Mouse (Mus musculus): ENCODE measurements at regions not wholly inside any gene's neighbourhood (a gene's known extent, or its start where the extent isn't known, plus 50 kb on each side); places are given as distances from the start of the nearest gene placed in this dataset.

DNA sequence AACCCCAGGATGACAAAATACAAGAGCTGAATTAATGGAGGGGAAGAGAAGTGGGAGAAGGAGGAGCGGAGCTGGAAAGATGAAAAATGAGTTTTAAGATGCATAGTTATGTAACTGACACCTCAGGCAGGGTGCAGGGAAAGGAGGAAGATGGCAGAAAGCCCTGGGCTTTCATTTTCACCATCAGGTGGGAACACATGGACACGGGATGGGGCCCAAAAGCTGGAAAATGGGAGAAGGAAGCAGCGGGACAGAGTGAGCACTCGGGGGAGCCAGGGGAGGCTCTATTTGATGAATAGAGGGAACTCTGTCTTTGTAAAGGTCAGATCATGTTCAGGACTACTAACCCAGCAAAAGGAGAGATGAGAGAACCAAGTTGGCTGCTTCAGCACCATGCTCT, 516.6 kb upstream of the Tnp1 start:
- peak; percentile 51 to 67 for DNase-seq
- TF ChIP-seq POLR2A (IDR thresholded peaks at IDR 0.05; ENCODE audit: borderline replicate concordance, insufficient read depth, low read length): no peak
- no peak for TF ChIP-seq CTCF (IDR thresholded peaks at IDR 0.05; ENCODE audit: borderline replicate concordance, insufficient read depth, low read depth, low read length)
- H3K27ac ChIP-seq (ENCODE audit: insufficient read depth, low read length): no peak overlapping the region
- no peak overlapping the region for H3K4me3 ChIP-seq (replicated peaks; ENCODE audit: insufficient read depth, low read depth, low read length)
- peaks cover 22% of the 10 kb centered on the region for H3K4me1 ChIP-seq (ENCODE audit: control insufficient read depth, insufficient read depth, low read length)
- WGBS: 31% methylated on average over 4 of the region's 4 CpGs
- no peaks in the 10 kb centered on the region for H3K27me3 ChIP-seq (ENCODE audit: control insufficient read depth, insufficient read depth, low read length)

DNA sequence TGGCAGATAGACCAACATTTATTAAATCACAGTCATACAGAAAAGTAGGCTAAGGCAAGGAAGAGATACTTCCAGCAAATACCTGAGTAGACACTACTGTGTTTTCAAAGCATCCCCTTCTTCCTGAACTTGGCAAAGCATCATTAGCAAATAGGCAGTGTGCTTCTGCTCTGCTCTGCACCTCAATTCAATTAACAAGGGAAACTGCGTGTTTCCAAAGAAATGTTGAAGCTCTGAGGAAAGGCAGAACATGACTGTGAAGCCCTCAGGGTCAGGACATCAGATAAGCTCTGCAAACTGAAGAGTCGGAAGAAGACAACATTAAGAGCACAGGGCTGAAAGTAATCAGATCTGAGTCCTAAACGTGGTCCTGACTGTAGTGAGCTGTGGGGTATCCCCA, 516.1 kb upstream of the Tnp1 start:
- Histone ChIP-seq H3K4me3 (replicated peaks; ENCODE audit: insufficient read depth, low read depth, low read length) (no peak overlapping the region), H3K4me1 (ENCODE audit: control insufficient read depth, insufficient read depth, low read length) (peaks cover 22% of the 10 kb centered on the region), H3K27ac (ENCODE audit: insufficient read depth, low read length) (no peak overlapping the region), H3K27me3 (ENCODE audit: control insufficient read depth, insufficient read depth, low read length) (no peaks in the 10 kb centered on the region)
- TF ChIP-seq POLR2A (IDR thresholded peaks at IDR 0.05; ENCODE audit: borderline replicate concordance, insufficient read depth, low read length) (no peak), CTCF (IDR thresholded peaks at IDR 0.05; ENCODE audit: borderline replicate concordance, insufficient read depth, low read depth, low read length) (no peak)
- no peak for DNase-seq
- 64% methylated on average over 3 of the region's 3 CpGs for WGBS

DNA sequence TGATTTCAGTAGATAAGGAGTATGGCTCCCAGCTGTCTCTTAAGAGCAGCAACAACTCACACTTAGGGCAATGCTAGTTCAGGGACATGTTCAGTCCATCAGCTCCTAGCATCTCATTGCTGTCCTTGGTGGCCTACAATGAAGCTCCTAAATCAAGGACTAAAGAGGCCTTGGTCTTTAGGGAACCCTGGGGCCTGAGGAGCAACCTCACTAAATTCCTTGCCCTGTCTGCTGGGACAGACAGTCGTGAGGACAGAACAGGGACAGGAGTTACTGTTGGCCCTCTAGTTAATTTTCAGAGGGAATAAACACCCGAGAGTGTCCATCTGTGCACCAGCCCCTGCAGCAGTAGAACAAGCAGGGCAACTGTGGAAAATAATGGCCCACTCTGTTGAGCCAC, 514.6 kb upstream of the Tnp1 start:
- WGBS: 71% methylated on average over 2 of the region's 2 CpGs
- no peak for TF ChIP-seq POLR2A (IDR thresholded peaks at IDR 0.05; ENCODE audit: borderline replicate concordance, insufficient read depth, low read length)
- no peak for TF ChIP-seq CTCF (IDR thresholded peaks at IDR 0.05; ENCODE audit: borderline replicate concordance, insufficient read depth, low read depth, low read length)
- no peak overlapping the region for H3K27ac ChIP-seq (ENCODE audit: insufficient read depth, low read length)

DNA sequence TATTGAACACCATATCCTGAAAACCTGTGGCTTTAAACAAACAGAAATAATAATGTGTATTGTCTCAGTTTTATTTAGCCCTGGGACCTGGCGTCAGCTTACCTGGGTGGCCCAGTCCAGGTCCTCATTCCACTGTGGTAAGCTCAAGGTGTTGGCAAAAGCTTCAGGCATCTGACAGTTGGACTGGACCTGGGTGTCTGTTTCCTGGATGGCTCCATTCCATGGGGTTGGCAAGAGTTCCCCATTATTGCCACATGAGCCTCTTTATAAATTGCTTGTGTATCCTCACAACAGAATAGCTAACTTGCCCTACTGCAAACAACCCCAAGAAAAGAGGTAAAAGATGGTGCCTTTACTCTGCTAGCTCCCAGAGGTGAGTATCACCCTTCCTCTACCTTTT, 512.9 kb upstream of the Tnp1 start:
- Histone ChIP-seq H3K27ac (ENCODE audit: insufficient read depth, low read length) (no peak overlapping the region), H3K27me3 (ENCODE audit: control insufficient read depth, insufficient read depth, low read length) (no peaks in the 10 kb centered on the region), H3K4me1 (ENCODE audit: control insufficient read depth, insufficient read depth, low read length) (peaks cover 20% of the 10 kb centered on the region), H3K4me3 (replicated peaks; ENCODE audit: insufficient read depth, low read depth, low read length) (no peak overlapping the region)
- peak; percentile 76 to 90 for DNase-seq
- WGBS: 11% methylated on average over 1 of the region's 1 CpGs
- no peak for TF ChIP-seq CTCF (IDR thresholded peaks at IDR 0.05; ENCODE audit: borderline replicate concordance, insufficient read depth, low read depth, low read length)
- no peak for TF ChIP-seq POLR2A (IDR thresholded peaks at IDR 0.05; ENCODE audit: borderline replicate concordance, insufficient read depth, low read length)

More for the DNA sequence above, 514.6 kb upstream of the Tnp1 start:
- DNase-seq: no peak
- peaks cover 22% of the 10 kb centered on the region for H3K4me1 ChIP-seq (ENCODE audit: control insufficient read depth, insufficient read depth, low read length)
- no peaks in the 10 kb centered on the region for H3K27me3 ChIP-seq (ENCODE audit: control insufficient read depth, insufficient read depth, low read length)
- no peak overlapping the region for H3K4me3 ChIP-seq (replicated peaks; ENCODE audit: insufficient read depth, low read depth, low read length)

DNA sequence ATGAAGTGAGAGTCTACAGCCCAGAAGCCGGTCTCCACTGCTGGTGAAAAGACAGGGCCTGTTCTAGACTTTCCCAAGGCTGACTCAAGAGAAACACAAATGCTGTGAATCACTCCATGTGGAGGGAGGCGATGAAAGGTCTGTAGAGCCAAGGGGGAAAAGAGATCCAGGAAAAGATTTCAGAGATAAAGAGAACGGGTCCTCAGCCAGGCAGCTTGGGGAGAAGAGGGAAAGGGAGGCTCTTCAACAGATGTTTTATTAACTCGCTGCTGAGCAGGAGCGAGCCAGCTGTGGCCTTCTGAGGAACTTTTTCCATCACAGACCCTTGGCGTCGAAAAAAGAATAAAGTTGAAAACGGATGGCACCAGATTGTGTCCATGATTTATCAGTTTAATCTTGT, 500.7 kb upstream of the Tnp1 start:
- H3K27ac ChIP-seq (ENCODE audit: insufficient read depth, low read length): no peak overlapping the region
- no peaks in the 10 kb centered on the region for H3K27me3 ChIP-seq (ENCODE audit: control insufficient read depth, insufficient read depth, low read length)
- TF ChIP-seq POLR2A (IDR thresholded peaks at IDR 0.05; ENCODE audit: borderline replicate concordance, insufficient read depth, low read length): no peak
- no peak for TF ChIP-seq CTCF (IDR thresholded peaks at IDR 0.05; ENCODE audit: borderline replicate concordance, insufficient read depth, low read depth, low read length)
- H3K4me1 ChIP-seq (ENCODE audit: control insufficient read depth, insufficient read depth, low read length): no peaks in the 10 kb centered on the region
- 88% methylated on average over 8 of the region's 8 CpGs for WGBS
- DNase-seq: no peak
- H3K4me3 ChIP-seq (replicated peaks; ENCODE audit: insufficient read depth, low read depth, low read length): no peak overlapping the region

DNA sequence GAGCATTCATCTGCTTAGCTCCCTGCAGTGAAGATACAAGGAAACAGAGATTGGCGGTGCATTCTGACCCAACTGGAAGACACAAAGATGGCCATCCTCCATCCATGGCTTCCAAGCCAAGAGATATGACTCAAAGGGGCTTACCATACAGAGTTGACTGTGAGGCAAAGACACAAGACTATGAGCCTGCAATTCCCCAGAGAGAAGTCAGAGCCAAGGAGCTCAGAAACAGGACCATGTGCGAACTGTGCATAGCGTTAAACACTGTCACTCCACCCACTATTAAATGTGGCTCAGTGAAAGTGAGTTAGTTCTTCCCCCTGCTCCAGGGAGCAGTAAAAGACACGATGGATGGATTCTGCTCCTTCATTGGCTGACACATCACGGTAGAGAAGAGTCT, 500.1 kb upstream of the Tnp1 start:
- no peak for DNase-seq
- H3K4me3 ChIP-seq (replicated peaks; ENCODE audit: insufficient read depth, low read depth, low read length): no peak overlapping the region
- H3K4me1 ChIP-seq (ENCODE audit: control insufficient read depth, insufficient read depth, low read length): no peaks in the 10 kb centered on the region
- TF ChIP-seq CTCF (IDR thresholded peaks at IDR 0.05; ENCODE audit: borderline replicate concordance, insufficient read depth, low read depth, low read length) (no peak), POLR2A (IDR thresholded peaks at IDR 0.05; ENCODE audit: borderline replicate concordance, insufficient read depth, low read length) (no peak)
- H3K27me3 ChIP-seq (ENCODE audit: control insufficient read depth, insufficient read depth, low read length): no peaks in the 10 kb centered on the region
- H3K27ac ChIP-seq (ENCODE audit: insufficient read depth, low read length): no peak overlapping the region
- WGBS: 70% methylated on average over 5 of the region's 5 CpGs

DNA sequence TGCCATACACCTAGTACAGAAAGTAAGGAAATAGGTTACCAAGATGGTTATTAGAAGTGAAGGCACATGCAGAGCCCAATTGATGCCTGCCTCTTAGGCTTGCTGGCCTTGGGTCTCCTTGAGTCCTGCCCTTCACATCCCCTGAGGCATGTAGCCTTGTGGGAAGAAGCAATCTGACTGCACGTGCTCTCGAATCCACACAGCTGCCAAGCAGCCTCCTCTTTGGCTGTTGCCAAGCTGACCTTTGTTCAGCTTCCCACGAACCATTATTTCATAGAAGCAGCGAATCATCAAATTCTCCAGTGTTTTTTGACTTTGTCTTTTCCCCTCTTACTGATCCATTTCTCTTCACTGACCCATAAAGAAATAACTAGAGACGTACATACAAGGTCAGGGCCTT, 498.1 kb upstream of the Tnp1 start:
- TF ChIP-seq CTCF (IDR thresholded peaks at IDR 0.05; ENCODE audit: borderline replicate concordance, insufficient read depth, low read depth, low read length) (no peak), POLR2A (IDR thresholded peaks at IDR 0.05; ENCODE audit: borderline replicate concordance, insufficient read depth, low read length) (no peak)
- 41% methylated on average over 5 of the region's 5 CpGs for WGBS
- no peak for DNase-seq
- H3K27ac ChIP-seq (ENCODE audit: insufficient read depth, low read length): no peak overlapping the region
- no peaks in the 10 kb centered on the region for H3K4me1 ChIP-seq (ENCODE audit: control insufficient read depth, insufficient read depth, low read length)
- no peaks in the 10 kb centered on the region for H3K27me3 ChIP-seq (ENCODE audit: control insufficient read depth, insufficient read depth, low read length)
- no peak overlapping the region for H3K4me3 ChIP-seq (replicated peaks; ENCODE audit: insufficient read depth, low read depth, low read length)

DNA sequence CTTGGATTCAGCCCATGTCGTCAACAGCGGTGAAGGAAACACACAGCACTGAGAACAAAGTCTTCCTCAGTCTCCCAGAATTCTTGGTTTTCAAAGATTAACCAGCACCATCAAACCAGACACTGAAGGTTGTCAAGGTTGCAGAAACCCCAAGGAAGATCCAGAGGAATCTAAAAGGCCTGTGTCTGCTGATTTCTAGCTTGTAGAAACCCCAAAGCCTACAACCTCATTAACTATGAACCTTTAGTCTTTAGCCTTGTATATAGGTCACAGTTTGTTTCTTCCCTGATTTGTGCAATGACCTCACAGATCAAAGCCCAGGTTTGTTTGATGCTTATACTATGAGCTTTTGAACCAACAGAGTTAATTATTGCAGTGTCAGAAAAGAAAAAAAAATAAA, 497.1 kb upstream of the Tnp1 start:
- 92% methylated on average over 2 of the region's 2 CpGs for WGBS
- no peak for TF ChIP-seq CTCF (IDR thresholded peaks at IDR 0.05; ENCODE audit: borderline replicate concordance, insufficient read depth, low read depth, low read length)
- no peak for TF ChIP-seq POLR2A (IDR thresholded peaks at IDR 0.05; ENCODE audit: borderline replicate concordance, insufficient read depth, low read length)
- Histone ChIP-seq H3K4me3 (replicated peaks; ENCODE audit: insufficient read depth, low read depth, low read length) (no peak overlapping the region), H3K27ac (ENCODE audit: insufficient read depth, low read length) (no peak overlapping the region), H3K4me1 (ENCODE audit: control insufficient read depth, insufficient read depth, low read length) (no peaks in the 10 kb centered on the region), H3K27me3 (ENCODE audit: control insufficient read depth, insufficient read depth, low read length) (no peaks in the 10 kb centered on the region)
- no peak for DNase-seq

Data from cerebellum, adult 2 months (tissue).